Mouse (Mus musculus) cortical plate, adult 2 months (tissue): ENCODE measurements at regions not wholly inside any gene's neighbourhood (a gene's known extent, or its start where the extent isn't known, plus 50 kb on each side); places are given as distances from the start of the nearest gene placed in this dataset.

Source experiments
- H3K27ac ChIP-seq: fragments of 200-500 bp; 2 replicates; pipeline ENCODE4 v1.5.1; 2012; ENCODE audit warnings: low read length, control low read depth, inconsistent platforms; ENCODE audit not compliant: insufficient read depth
- H3K4me1 ChIP-seq: fragments of 200-500 bp; 2 replicates; pipeline ENCODE4 v1.6.1; 2011; ENCODE audit warnings: low read length; ENCODE audit not compliant: control insufficient read depth, insufficient read depth
- H3K4me3 ChIP-seq: fragments of 200-500 bp; 2 replicates; pipeline ENCODE4 v1.5.1; 2011; ENCODE audit warnings: mild to moderate bottlenecking, low read length, control low read depth; ENCODE audit not compliant: insufficient read depth
- CTCF ChIP-seq: fragments of 200-500 bp; IDR thresholded peaks from 2 replicates; pipeline ENCODE4 v1.5.1; 2011; ENCODE audit warnings: mild to moderate bottlenecking, control low read depth, low read length; ENCODE audit not compliant: insufficient read depth; ENCODE audit errors: extremely low read depth
- POLR2A ChIP-seq: fragments of 200-500 bp; IDR thresholded peaks from 2 replicates; pipeline ENCODE4 v1.6.1; 2011; ENCODE audit warnings: mild to moderate bottlenecking, low read length, control low read depth; ENCODE audit not compliant: insufficient read depth; ENCODE audit errors: extremely low read depth

- TF ChIP-seq POLR2A (no peak), CTCF (no peak)
These were observed 271.2 kb downstream of the Pcdh10 start for GRCm38 (mm10) chr3:45649361-45649760.

GRCm38 (mm10) chr3:45657023-45657422 lies 278.8 kb downstream of the Pcdh10 start:
- no peak for TF ChIP-seq CTCF
- no peak for TF ChIP-seq POLR2A
- H3K27ac ChIP-seq: no peak overlapping the region
- no peak overlapping the region for H3K4me3 ChIP-seq
- H3K4me1 ChIP-seq: no peaks in the 10 kb centered on the region

More at GRCm38 (mm10) chr3:45649361-45649760, 271.2 kb downstream of the Pcdh10 start:
- H3K4me3 ChIP-seq: no peak overlapping the region
- H3K27ac ChIP-seq: no peak overlapping the region
- H3K4me1 ChIP-seq: no peaks in the 10 kb centered on the region

GRCm38 (mm10) chr3:45658093-45658776 lies 280.0 kb downstream of the Pcdh10 start:
- TF ChIP-seq CTCF (no peak), POLR2A (no peak)
- Histone ChIP-seq H3K4me1 (no peaks in the 10 kb centered on the region), H3K4me3 (no peak overlapping the region), H3K27ac (no peak overlapping the region)

- TF ChIP-seq CTCF: no peak
- no peak for TF ChIP-seq POLR2A
- 0 out of 2 replicates have a peak overlapping the region, but pooled peaks have one; percentile 51 for H3K27ac ChIP-seq
- no peak overlapping the region for H3K4me3 ChIP-seq
- no peaks in the 10 kb centered on the region for H3K4me1 ChIP-seq
These were observed 280.9 kb downstream of the Pcdh10 start for GRCm38 (mm10) chr3:45659052-45659451.

- Histone ChIP-seq H3K4me1 (no peaks in the 10 kb centered on the region), H3K27ac (no peak overlapping the region), H3K4me3 (no peak overlapping the region)
- TF ChIP-seq CTCF: no peak
These were observed 292.2 kb downstream of the Pcdh10 start for GRCm38 (mm10) chr3:45670434-45670833.

DNA sequence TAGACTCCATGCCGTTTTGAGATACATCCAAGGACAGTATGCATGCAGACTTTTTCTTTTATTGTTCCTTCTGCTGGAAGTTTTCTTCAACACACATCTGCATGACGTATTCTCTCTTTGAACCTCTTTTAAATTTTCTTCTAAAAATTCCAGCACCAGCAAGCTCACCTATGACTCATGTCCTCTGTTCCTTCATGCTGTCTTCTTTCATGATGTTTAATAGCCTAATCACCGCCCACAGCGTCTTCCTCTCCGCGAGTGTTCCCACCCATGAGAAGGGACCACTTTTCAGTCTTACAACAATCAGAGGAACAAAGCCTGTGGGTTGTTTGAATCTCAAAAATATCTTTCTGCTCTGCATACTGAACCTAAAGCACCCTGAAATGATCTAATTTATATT lies 299.5 kb downstream of the Pcdh10 start:
- no peak overlapping the region for H3K27ac ChIP-seq
- no peak for TF ChIP-seq CTCF
- TF ChIP-seq POLR2A: no peak
- H3K4me1 ChIP-seq: no peaks in the 10 kb centered on the region
- no peak overlapping the region for H3K4me3 ChIP-seq

- Histone ChIP-seq H3K4me1 (no peaks in the 10 kb centered on the region), H3K27ac (no peak overlapping the region), H3K4me3 (no peak overlapping the region)
- no peak for TF ChIP-seq POLR2A
- no peak for TF ChIP-seq CTCF
These were observed 303.2 kb downstream of the Pcdh10 start for GRCm38 (mm10) chr3:45681410-45681809.

- TF ChIP-seq POLR2A: no peak
- TF ChIP-seq CTCF: no peak
- H3K4me1 ChIP-seq: no peaks in the 10 kb centered on the region
- H3K4me3 ChIP-seq: no peak overlapping the region
- H3K27ac ChIP-seq: no peak overlapping the region
These were observed 329.7 kb downstream of the Pcdh10 start for GRCm38 (mm10) chr3:45707891-45708290.
